Mouse (Mus musculus): ENCODE data around the gene Glod4. TPM values are rescaled to one million over a fixed set of nuclear protein-coding genes. Genes with fewer than 3 reads are reported as not detected.

Gene Glod4
- polyA plus RNA-seq, 1 experiment from 2014 or later = 122 TPM

DNA sequence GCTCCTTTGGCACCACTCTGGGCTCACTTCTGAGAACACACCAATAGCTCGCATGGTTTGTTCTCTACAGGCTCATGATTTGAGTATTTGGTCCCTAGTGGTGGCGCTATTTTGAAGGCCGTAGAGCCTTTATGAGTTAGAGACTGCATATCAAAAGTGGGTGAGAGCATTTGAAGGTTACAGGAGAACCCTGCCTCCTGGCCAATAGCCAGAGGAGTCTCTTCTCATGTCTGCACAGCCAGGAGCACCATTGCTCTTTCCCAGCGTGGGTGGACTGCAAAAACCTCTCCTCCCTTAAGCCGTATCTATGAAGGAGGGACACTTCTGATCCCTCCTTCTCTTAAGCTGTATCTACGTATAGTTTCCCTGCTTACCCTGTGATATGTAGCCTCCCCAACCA is 166.2 kb downstream of the Glod4 start:
- Histone ChIP-seq H3K4me1 (ENCODE audit: control insufficient read depth, insufficient read depth, low read length) (peaks cover 8% of the 10 kb centered on the region; the same call in 1 of the 2 replicates), H3K27me3 (ENCODE audit: control insufficient read depth, insufficient read depth, low read length) (no peaks in the 10 kb centered on the region), H3K4me2 (ENCODE audit: low read depth, low read length) (no peak overlapping the region), H3K36me3 (ENCODE audit: control insufficient read depth, insufficient read depth) (peaks cover 20% of the 10 kb centered on the region), H3K4me3 (ENCODE audit: low read length) (no peak overlapping the region), H3K9me3 (replicated peaks; ENCODE audit: control insufficient read depth, low read length) (no peaks in the 10 kb centered on the region), H3K27ac (ENCODE audit: low read length) (no peak overlapping the region), H3K9ac (ENCODE audit: low read length) (no peak overlapping the region)
- 77% methylated on average over 6 of the region's 6 CpGs for WGBS
- ATAC-seq (replicated peaks; ENCODE audit: extremely low read depth, insufficient read depth, low FRiP score) = no peak

DNA sequence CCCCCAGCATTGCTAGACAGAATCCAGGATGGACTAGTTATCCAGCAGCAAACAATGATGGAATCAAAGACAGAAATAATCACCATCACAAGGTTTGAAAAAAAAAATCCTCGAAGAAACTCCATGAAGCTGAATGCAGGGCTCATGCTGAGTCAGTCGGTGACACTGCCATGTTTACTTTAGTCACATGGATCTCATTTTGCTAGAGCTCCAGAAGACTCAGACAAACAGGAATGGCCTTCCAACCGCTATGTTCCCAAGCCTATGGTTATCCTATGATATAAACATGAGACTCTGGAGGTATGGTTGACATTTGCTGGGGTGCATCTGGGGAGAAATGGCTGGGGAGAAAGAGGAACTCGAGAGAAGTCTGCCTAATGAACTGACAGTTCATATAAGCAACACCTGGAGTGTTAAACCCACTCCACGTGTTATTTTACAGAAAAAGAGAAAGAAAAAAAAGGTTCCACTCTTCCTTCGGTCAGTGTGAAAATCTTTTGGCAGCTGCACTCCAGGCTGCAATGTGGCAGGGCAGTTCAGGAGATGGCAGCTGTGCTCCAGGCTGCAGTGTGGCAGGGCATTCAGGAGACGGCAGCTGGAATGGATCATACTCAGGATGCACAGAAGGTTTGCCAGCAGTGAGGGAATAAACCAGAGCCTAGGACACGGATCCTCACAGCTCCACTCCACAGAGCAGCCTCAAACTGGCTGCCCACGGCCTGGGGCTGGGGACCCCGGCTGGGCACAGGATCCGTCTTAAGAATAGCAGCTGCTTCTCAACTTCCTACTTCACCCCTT is 169.0 kb downstream of the Glod4 start:
- no peak for ATAC-seq (replicated peaks; ENCODE audit: extremely low read depth, insufficient read depth, low FRiP score)
- Histone ChIP-seq H3K36me3 (ENCODE audit: control insufficient read depth, insufficient read depth) (peaks cover 5% of the 10 kb centered on the region), H3K9ac (ENCODE audit: low read length) (no peak overlapping the region), H3K4me1 (ENCODE audit: control insufficient read depth, insufficient read depth, low read length) (peaks cover 8% of the 10 kb centered on the region; the same call in 1 of the 2 replicates), H3K9me3 (replicated peaks; ENCODE audit: control insufficient read depth, low read length) (no peaks in the 10 kb centered on the region), H3K27me3 (ENCODE audit: control insufficient read depth, insufficient read depth, low read length) (no peaks in the 10 kb centered on the region), H3K4me2 (ENCODE audit: low read depth, low read length) (no peak overlapping the region), H3K4me3 (ENCODE audit: low read length) (no peak overlapping the region), H3K27ac (ENCODE audit: low read length) (no peak overlapping the region)
- 71% methylated on average over 11 of the region's 11 CpGs for WGBS

Other genes starting within 250 kb of the Glod4 start
- gene 1700016K19Rik, start 243.8 kb downstream of the Glod4 start, polyA plus RNA-seq (2015; fragmentation: Nextera tagmentation; extraction: Ambion mirVana) = 0.93 and 1.7 TPM in 2 replicates
- gene Rflnb, start 215.9 kb downstream of the Glod4 start, polyA plus RNA-seq (2015; fragmentation: Nextera tagmentation; extraction: Ambion mirVana) = 14.9 and 16.8 TPM in 2 replicates
- 30.5 and 35.1 TPM in 2 replicates for gene Vps53, start 64.1 kb downstream of the Glod4 start, polyA plus RNA-seq (2015; fragmentation: Nextera tagmentation; extraction: Ambion mirVana)
- gene Fam57a, start 64.1 kb downstream of the Glod4 start, polyA plus RNA-seq (2015; fragmentation: Nextera tagmentation; extraction: Ambion mirVana) = 22.3 and 24.0 TPM in 2 replicates
- 0.53 and 1.8 TPM in 2 replicates for gene Dbil5, start 26.1 kb downstream of the Glod4 start, polyA plus RNA-seq (2015; fragmentation: Nextera tagmentation; extraction: Ambion mirVana)
- 20.1 and 21.7 TPM in 2 replicates for gene Gemin4, start 26.1 kb downstream of the Glod4 start, polyA plus RNA-seq (2015; fragmentation: Nextera tagmentation; extraction: Ambion mirVana)
- 29.1 and 31.7 TPM in 2 replicates for gene Mrm3, start within 50 bp of the Glod4 start, polyA plus RNA-seq (2015; fragmentation: Nextera tagmentation; extraction: Ambion mirVana)
- gene Nxn, start 155.4 kb upstream of the Glod4 start, polyA plus RNA-seq (2015; fragmentation: Nextera tagmentation; extraction: Ambion mirVana) = 20.8 and 21.2 TPM in 2 replicates
- 81.6 and 84.4 TPM in 2 replicates for gene Timm22, start 163.2 kb upstream of the Glod4 start, polyA plus RNA-seq (2015; fragmentation: Nextera tagmentation; extraction: Ambion mirVana)